Mouse (Mus musculus) layer of hippocampus, adult 9-11 months (tissue): Measurements from ENCODE around the gene Sycp2l.
A peak's percentile ranks its signal among the peaks of the same experiment; 100 is the strongest.
"Not testable (repeated sequence)": the region's sequence is repeated elsewhere in the genome, so short reads cannot be mapped to it uniquely, and the experiment has no call there.

Experiments
- DNase-seq: peaks from one replicate; pipeline ENCODE4 v3.0.0; 2022

Sycp2l gene

GRCm38 (mm10) chr13:41129061-41129460 is 15.0 kb downstream of the Sycp2l start:
- DNase-seq = peak; percentile 10

- no peak for DNase-seq
These were observed 20.8 kb downstream of the Sycp2l start for GRCm38 (mm10) chr13:41134901-41135300.

GRCm38 (mm10) chr13:41145433-41145970 is 31.4 kb downstream of the Sycp2l start:
- no peak for DNase-seq

DNA sequence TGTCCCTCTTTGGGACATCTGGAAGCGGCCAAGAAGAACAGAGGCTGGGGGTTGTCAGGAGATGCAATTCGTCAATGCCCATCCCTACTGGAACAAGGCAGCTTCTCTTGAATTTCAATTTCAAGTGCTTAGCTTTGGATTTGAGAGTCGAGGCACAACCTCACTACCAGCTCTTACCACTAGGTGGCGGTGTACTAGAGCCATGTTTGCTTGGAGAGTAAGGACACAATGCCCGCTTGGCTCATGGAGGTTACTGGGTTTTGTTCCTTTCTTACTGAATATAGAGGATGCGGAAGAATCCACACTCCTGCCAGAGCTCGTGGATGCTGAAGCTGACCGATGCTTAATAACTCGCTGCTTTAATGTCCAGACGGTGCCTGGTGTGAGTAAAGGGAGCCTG is 32.2 kb downstream of the Sycp2l start:
- peak; percentile 49 for DNase-seq

- no peak for DNase-seq
These were observed 39.0 kb downstream of the Sycp2l start for GRCm38 (mm10) chr13:41153146-41153545.

GRCm38 (mm10) chr13:41158426-41158825 is 44.3 kb downstream of the Sycp2l start:
- no peak for DNase-seq

- DNase-seq = no peak
These were observed 73.8 kb downstream of the Sycp2l start for GRCm38 (mm10) chr13:41187886-41188285.

GRCm38 (mm10) chr13:41195640-41196333 is 81.7 kb downstream of the Sycp2l start:
- no peak for DNase-seq

GRCm38 (mm10) chr13:41200861-41201260 is 86.8 kb downstream of the Sycp2l start:
- DNase-seq = peak; percentile 24

DNA sequence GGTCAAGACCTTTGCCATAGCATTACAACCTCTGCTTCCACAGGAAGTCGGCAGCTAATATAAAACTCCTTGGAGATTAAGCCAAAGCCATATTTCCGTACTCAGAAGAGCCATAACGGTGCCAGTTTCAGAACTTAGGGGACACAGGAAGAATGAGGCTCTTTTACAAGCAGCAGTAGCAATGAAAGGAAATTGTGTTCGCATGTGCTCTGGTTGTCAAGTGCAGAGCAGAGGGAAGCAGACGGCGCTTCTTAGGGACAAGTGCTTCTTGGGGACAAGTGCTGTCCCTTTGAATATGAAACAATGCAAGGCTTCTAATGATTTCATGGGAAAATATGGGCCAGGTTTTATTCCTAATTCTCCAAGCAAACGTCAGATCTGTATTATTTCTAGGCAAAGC is 89.2 kb downstream of the Sycp2l start:
- DNase-seq = peak; percentile 25

GRCm38 (mm10) chr13:41203691-41204090 is 89.6 kb downstream of the Sycp2l start:
- DNase-seq = no peak

DNA sequence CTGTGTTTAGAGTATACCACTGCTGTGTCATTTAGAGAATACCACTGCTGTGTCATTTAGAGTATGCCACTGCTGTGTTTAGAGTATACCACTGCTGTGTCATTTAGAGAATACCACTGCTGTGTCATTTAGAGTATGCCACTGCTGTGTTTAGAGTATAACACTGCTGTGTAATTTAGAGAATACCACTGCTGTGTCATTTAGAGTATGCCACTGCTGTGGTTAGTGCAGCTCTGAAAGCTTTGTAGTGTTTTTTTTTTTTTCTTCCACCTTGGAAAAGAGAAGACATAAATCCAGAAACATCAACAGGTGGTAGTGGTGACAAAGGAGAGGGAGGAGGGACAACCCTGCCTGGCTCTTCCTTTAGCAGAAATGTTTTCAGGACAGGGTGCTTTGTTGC is 91.5 kb downstream of the Sycp2l start:
- not testable (repeated sequence) for DNase-seq

DNA sequence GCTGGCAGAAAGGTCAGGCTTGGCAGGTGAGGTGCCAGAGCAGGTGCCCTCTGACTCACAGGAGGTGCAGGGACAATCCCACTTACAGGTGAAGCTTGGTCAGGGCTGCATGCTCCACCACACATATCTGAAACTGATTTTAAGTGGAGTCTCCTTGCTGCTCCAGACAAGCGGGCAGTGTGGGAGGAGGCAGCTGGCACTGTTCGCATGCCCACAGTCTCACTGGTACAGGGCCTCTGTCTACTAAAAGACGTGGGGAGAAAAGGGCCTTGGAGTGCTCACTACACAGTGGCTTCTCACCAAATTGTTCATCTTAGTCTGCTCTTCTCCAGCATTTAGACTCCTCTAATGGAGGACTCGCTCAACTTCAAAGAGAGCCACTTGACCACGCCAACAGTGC is 92.1 kb downstream of the Sycp2l start:
- peak; percentile 50 for DNase-seq

DNA sequence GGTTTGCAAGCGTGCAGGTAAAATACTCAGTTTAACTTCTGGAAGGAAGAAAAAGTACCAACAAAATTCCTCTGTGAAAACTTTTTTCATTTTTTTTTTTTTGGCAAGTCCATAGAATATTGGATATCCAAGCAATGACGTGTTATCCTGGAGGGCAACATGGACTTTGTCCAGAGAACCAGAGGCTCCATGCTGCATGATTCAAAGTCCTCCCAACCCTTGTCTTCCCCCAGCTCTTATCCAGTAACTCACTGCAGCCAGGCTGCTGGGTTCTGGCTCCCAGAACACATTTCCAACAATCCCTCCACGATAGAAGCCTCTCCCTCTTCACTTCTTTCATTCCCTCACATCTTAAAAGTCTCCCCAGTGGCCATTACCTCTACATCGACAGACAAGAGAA is 97.2 kb downstream of the Sycp2l start:
- no peak for DNase-seq

GRCm38 (mm10) chr13:41212558-41213322 is 98.6 kb downstream of the Sycp2l start:
- no peak for DNase-seq

DNA sequence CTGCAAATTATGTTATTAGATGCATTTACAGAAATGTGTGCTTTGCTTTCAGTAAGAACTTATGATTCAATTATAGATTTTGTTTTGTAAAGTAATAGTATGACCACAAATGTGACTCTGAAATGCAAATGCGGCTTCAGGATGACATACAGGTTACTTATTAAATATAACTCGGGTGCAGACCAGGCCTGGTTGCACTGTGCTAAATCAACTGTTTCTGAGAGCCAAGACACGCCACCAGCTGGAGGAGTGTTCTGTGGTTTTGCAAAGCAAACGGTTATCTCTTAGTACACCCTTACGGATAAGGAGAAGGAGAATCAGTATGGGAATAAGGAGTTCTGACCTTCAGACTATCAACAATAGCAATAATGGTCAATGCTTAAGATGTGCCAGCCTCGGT is 101.6 kb downstream of the Sycp2l start:
- DNase-seq = no peak

GRCm38 (mm10) chr13:41216236-41216635 is 102.1 kb downstream of the Sycp2l start:
- no peak for DNase-seq

DNA sequence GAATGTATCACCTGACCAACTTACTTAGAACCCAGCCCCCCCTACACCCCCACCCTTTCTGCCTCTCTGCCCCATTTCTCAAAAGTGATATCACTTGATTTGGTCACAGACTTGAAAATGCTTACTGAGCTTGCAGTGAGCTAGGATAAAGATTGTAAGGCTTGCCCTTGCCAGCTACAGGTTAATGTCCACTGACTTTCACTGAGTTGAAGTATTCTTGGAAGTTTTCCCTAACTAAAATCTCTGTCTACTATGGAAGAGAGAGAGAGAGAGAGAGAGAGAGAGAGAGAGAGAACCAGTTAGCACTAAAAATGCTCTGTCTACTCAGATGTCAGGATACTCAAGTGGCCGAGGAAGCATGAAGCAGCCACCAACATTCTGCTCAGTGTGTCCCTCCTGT is 104.9 kb downstream of the Sycp2l start:
- no peak for DNase-seq

GRCm38 (mm10) chr13:41219687-41220303 is 105.7 kb downstream of the Sycp2l start:
- DNase-seq = no peak

DNA sequence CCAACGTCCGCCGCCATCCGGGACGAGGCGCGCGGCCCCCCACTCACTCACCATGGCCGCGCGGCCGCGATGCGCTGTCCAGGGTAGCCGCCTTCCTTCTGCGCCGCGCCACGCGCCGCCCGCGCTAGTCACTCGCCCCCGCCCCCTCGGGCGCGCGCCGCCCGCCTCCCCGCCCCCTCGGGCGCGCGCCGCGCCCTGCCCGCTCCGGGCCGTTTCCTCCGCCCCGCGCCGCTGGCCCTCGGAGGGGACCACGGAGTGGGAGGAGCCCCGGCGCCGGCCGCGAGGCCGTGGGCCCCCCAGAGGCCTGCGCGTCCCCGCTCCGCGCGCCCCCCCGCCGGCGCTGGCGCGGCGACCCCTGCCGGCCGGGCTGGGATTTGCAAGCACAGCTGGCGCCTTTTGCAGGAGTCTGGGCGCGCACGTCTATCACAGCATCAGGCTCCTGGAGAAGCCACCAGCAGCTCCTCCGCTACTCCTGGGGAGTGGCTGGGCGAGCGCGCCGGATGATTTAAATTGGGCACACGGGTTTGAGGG is 106.3 kb downstream of the Sycp2l start, which contains the start of gene Elovl2:
Gene Elovl2 (minus strand): TSS at position 102 of the 531 bp plus-strand sequence.
- DNase-seq = peak; percentile 24
